Mouse (Mus musculus): ENCODE data around the gene A1cf. TPM values are rescaled to one million over a fixed set of nuclear protein-coding genes. Genes with fewer than 3 reads are reported as not detected.

The A1cf gene
- total RNA-seq (2012; rRNA removed): not detected in 2 replicates
- not detected in 2 replicates for total RNA-seq (2014; rRNA removed)
- polyA plus RNA-seq (2012; ENCODE audit: insufficient read length, low read depth): not detected in 2 replicates

- H3K4me3 ChIP-seq (replicated peaks in 1 of 3; ENCODE audit: low read depth in 2 of 3, low read length in 2 of 3, poor library complexity in 1 of 3): no peak within 1 kb of the TSS
- DNase-seq (ENCODE audit: extremely low read depth): no peak
- no peaks in the 10 kb centered on the region for H3K79me2 ChIP-seq (replicated peaks; ENCODE audit: control insufficient read depth, extremely low read depth, insufficient read depth, poor library complexity, severe bottlenecking)
- H3K27me3 ChIP-seq (replicated peaks): no peaks in the 10 kb centered on the region
- H3K4me2 ChIP-seq (ENCODE audit: insufficient read depth, low read depth, poor library complexity, severe bottlenecking): no peak within 1 kb of the TSS
- no peaks in the 10 kb centered on the region for H3K4me1 ChIP-seq (ENCODE audit: control insufficient read depth in 1 of 2, insufficient read depth in 2 of 2)
- in situ Hi-C loops (cut with MboI; ENCODE audit: low pct_ligation_motif_present, low pct_unique_long_range_greater_than_20kb, low sequenced_read_pairs): no loop called here
- dilution Hi-C loops (cut with MboI; ENCODE audit: extremely low pct_ligation_motif_present, extremely low pct_unique_long_range_greater_than_20kb, low sequenced_read_pairs): no loop called here
- H3K27ac ChIP-seq (ENCODE audit: insufficient read depth, low read depth): no peak within 1 kb of the TSS
- no peaks in the 10 kb centered on the region for H3K36me3 ChIP-seq (replicated peaks in 1 of 2; ENCODE audit: control insufficient read depth in 1 of 2, insufficient read depth in 1 of 2, low read length in 1 of 2)
- H3K9me3 ChIP-seq (replicated peaks; ENCODE audit: low read length): no peaks in the 10 kb centered on the region
- TF ChIP-seq PAX5 (IDR thresholded peaks at IDR 0.05; ENCODE audit: low read length) (no peak), ELF1 (IDR thresholded peaks at IDR 0.05; ENCODE audit: low read depth, low read length) (no peak), JUN (IDR thresholded peaks at IDR 0.05; ENCODE audit: insufficient read depth, low read depth, low read length) (no peak), ZMIZ1 (IDR thresholded peaks at IDR 0.05; ENCODE audit: low read depth, low read length) (no peak), TBP (conservative IDR thresholded peaks at IDR 0.05; ENCODE audit: low read depth, low read length) (no peak), NELFE (IDR thresholded peaks at IDR 0.05; ENCODE audit: low read depth, low read length) (no peak), GABPA (IDR thresholded peaks at IDR 0.05; ENCODE audit: insufficient replicate concordance, low read depth, low read length) (no peak), ZKSCAN1 (IDR thresholded peaks at IDR 0.05; ENCODE audit: borderline replicate concordance, low read depth, low read length) (no peak), MXI1 (IDR thresholded peaks at IDR 0.05; ENCODE audit: low read depth, low read length) (no peak), CHD1 (IDR thresholded peaks at IDR 0.05; ENCODE audit: low read depth, low read length) (no peak)
- H3K9ac ChIP-seq (ENCODE audit: insufficient read depth, low read depth): no peak within 1 kb of the TSS
Measured at GRCm38 (mm10) chr19:31868521-31868920, at the start of gene A1cf. A1cf (plus strand) TSS chr19:31868764.

GRCm38 (mm10) chr19:31834250-31834649 is 34.3 kb upstream of the A1cf start:
- Histone ChIP-seq H3K9me3 (replicated peaks; ENCODE audit: low read length) (peaks cover 8% of the 10 kb centered on the region), H3K4me1 (ENCODE audit: control insufficient read depth in 1 of 2, insufficient read depth in 2 of 2) (no peaks in the 10 kb centered on the region), H3K9ac (ENCODE audit: insufficient read depth, low read depth) (no peak overlapping the region), H3K27me3 (replicated peaks) (no peaks in the 10 kb centered on the region), H3K4me2 (ENCODE audit: insufficient read depth, low read depth, poor library complexity, severe bottlenecking) (no peak overlapping the region), H3K79me2 (replicated peaks; ENCODE audit: control insufficient read depth, extremely low read depth, insufficient read depth, poor library complexity, severe bottlenecking) (no peaks in the 10 kb centered on the region), H3K27ac (ENCODE audit: insufficient read depth, low read depth) (no peak overlapping the region), H3K4me3 (replicated peaks in 1 of 3; ENCODE audit: low read depth in 2 of 3, low read length in 2 of 3, poor library complexity in 1 of 3) (no peak overlapping the region), H3K36me3 (replicated peaks in 1 of 2; ENCODE audit: control insufficient read depth in 1 of 2, insufficient read depth in 1 of 2, low read length in 1 of 2) (no peaks in the 10 kb centered on the region)
- dilution Hi-C loops (cut with MboI; ENCODE audit: extremely low pct_ligation_motif_present, extremely low pct_unique_long_range_greater_than_20kb, low sequenced_read_pairs): no loop called here
- 0 out of 2 replicates have a peak, but pooled peaks have one; percentile 35 for TF ChIP-seq ELF1 (IDR thresholded peaks at IDR 0.05; ENCODE audit: low read depth, low read length)
- TF ChIP-seq JUN (IDR thresholded peaks at IDR 0.05; ENCODE audit: insufficient read depth, low read depth, low read length): no peak
- in situ Hi-C loops (cut with MboI; ENCODE audit: low pct_ligation_motif_present, low pct_unique_long_range_greater_than_20kb, low sequenced_read_pairs): no loop called here
- DNase-seq (ENCODE audit: extremely low read depth): peak; percentile 12

- dilution Hi-C loops (cut with MboI; ENCODE audit: extremely low pct_ligation_motif_present, extremely low pct_unique_long_range_greater_than_20kb, low sequenced_read_pairs) (no loop called here), in situ Hi-C loops (cut with MboI; ENCODE audit: low pct_ligation_motif_present, low pct_unique_long_range_greater_than_20kb, low sequenced_read_pairs) (no loop called here)
Measured at GRCm38 (mm10) chr19:31861909-31862308, 6.7 kb upstream of the A1cf start.

More at GRCm38 (mm10) chr19:31861909-31862308, 6.7 kb upstream of the A1cf start:
- H3K4me1 ChIP-seq (ENCODE audit: control insufficient read depth in 1 of 2, insufficient read depth in 2 of 2): no peaks in the 10 kb centered on the region
- DNase-seq (ENCODE audit: extremely low read depth): no peak
- no peak overlapping the region for H3K27ac ChIP-seq (ENCODE audit: insufficient read depth, low read depth)
- H3K9ac ChIP-seq (ENCODE audit: insufficient read depth, low read depth): no peak overlapping the region
- no peaks in the 10 kb centered on the region for H3K27me3 ChIP-seq (replicated peaks)
- H3K36me3 ChIP-seq (replicated peaks in 1 of 2; ENCODE audit: control insufficient read depth in 1 of 2, insufficient read depth in 1 of 2, low read length in 1 of 2): no peaks in the 10 kb centered on the region
- H3K4me2 ChIP-seq (ENCODE audit: insufficient read depth, low read depth, poor library complexity, severe bottlenecking): no peak overlapping the region
- no peak overlapping the region for H3K4me3 ChIP-seq (replicated peaks in 1 of 3; ENCODE audit: low read depth in 2 of 3, low read length in 2 of 3, poor library complexity in 1 of 3)
- no peaks in the 10 kb centered on the region for H3K9me3 ChIP-seq (replicated peaks; ENCODE audit: low read length)
- TF ChIP-seq CTCF (conservative IDR thresholded peaks at IDR 0.05 in 1 of 2, IDR thresholded peaks at IDR 0.05 in 1 of 2; ENCODE audit: low read depth in 2 of 2, low read length in 2 of 2) (peak in 1 of 2 experiments; percentile 45; a peak in 2 of 4 replicates), RAD21 (IDR thresholded peaks at IDR 0.05; ENCODE audit: low read depth, low read length) (peak; percentile 20), ETS1 (conservative IDR thresholded peaks at IDR 0.05; ENCODE audit: low read depth, low read length) (no peak), SMC3 (IDR thresholded peaks at IDR 0.05; ENCODE audit: low read depth, low read length) (peak; percentile 25), POLR2AphosphoS2 (IDR thresholded peaks at IDR 0.05; ENCODE audit: low read depth, low read length) (no peak), ZC3H11A (IDR thresholded peaks at IDR 0.05; ENCODE audit: low read depth, low read length) (no peak), GABPA (IDR thresholded peaks at IDR 0.05; ENCODE audit: insufficient replicate concordance, low read depth, low read length) (no peak)
- H3K79me2 ChIP-seq (replicated peaks; ENCODE audit: control insufficient read depth, extremely low read depth, insufficient read depth, poor library complexity, severe bottlenecking): no peaks in the 10 kb centered on the region

All from CH12.LX (cell line).